ENCODE assay signal across 9 mouse cellular contexts in genomic region chr9:122805845-122806341, GRCm38 (mm10). TPM values are rescaled to one million over a fixed set of nuclear protein-coding genes. Genes with fewer than 3 reads are reported as not detected.
DNase-seq lines count a peak whose midpoint lies in the region; ATAC-seq and TF ChIP-seq lines count a peak whose summit lies in the region.
"Had no signal": no experiment of that assay in that cellular context is flagged by ENCODE, and none has a peak within 500 bp of the region (broad histone marks: within the 10 kb centered on the region; RNA-seq: fewer than 3 reads in every experiment).

No protein-coding gene starts in this region.

- peak overlapping the region; percentile 80 for H3K9ac ChIP-seq in heart, embryonic 15.5 days
- H3K9ac ChIP-seq in hindbrain, embryonic 16.5 days (ENCODE audit: low read depth, low read length): peak overlapping the region; percentile 95
- peak overlapping the region; percentile 74 for H3K9ac ChIP-seq in midbrain, embryonic 12.5 days (replicated peaks)

- H3K4me1 ChIP-seq in heart, embryonic 15.5 days (replicated peaks): peaks cover 20% of the 10 kb centered on the region
- no peaks in the 10 kb centered on the region for H3K4me1 ChIP-seq in bone marrow, adult 2 months (ENCODE audit: control insufficient read depth, insufficient read depth, low read length)
- no peaks in the 10 kb centered on the region; the same call in 1 of the 2 replicates for H3K4me1 ChIP-seq in hindbrain, embryonic 16.5 days (ENCODE audit: control insufficient read depth, insufficient read depth, low read depth, low read length)
- peaks cover 12% of the 10 kb centered on the region for H3K4me1 ChIP-seq in midbrain, embryonic 12.5 days

- DNase-seq in heart, adult 8-10 months (ENCODE audit: low spot score): no peak
- DNase-seq in yolk sac, embryonic 10.5 days (ENCODE audit: low spot score): no peak
- no peak for DNase-seq in retina, postnatal 1 day
- DNase-seq in adrenal gland, postnatal 10 days: no peak

- H3K9me3 ChIP-seq in heart, embryonic 15.5 days (replicated peaks): no peaks in the 10 kb centered on the region
- H3K9me3 ChIP-seq in hindbrain, embryonic 16.5 days (ENCODE audit: control insufficient read depth, low read length): no peaks in the 10 kb centered on the region
- H3K9me3 ChIP-seq in midbrain, embryonic 12.5 days: no peaks in the 10 kb centered on the region

- H3K4me3 ChIP-seq in heart, embryonic 15.5 days: peak overlapping the region; percentile 81
- peak overlapping the region; percentile 92 for H3K4me3 ChIP-seq in bone marrow, adult 2 months (replicated peaks; ENCODE audit: control insufficient read depth, low read depth, low read length)
- peak overlapping the region; percentile 84 for H3K4me3 ChIP-seq in hindbrain, embryonic 16.5 days (ENCODE audit: low read length)
- peak overlapping the region; percentile 70 for H3K4me3 ChIP-seq in midbrain, embryonic 12.5 days

- no peaks in the 10 kb centered on the region for H3K36me3 ChIP-seq in heart, embryonic 15.5 days
- H3K36me3 ChIP-seq in hindbrain, embryonic 16.5 days (ENCODE audit: control insufficient read depth, insufficient read depth, low read length): peaks cover 10% of the 10 kb centered on the region; the same call in 1 of the 2 replicates
- no peaks in the 10 kb centered on the region for H3K36me3 ChIP-seq in midbrain, embryonic 12.5 days

- TF ChIP-seq CTCF in bone marrow, adult 2 months (IDR thresholded peaks at IDR 0.05; ENCODE audit: control insufficient read depth, insufficient read depth, low read length): no peak

- H3K27ac ChIP-seq in heart, embryonic 15.5 days: peak overlapping the region; percentile 96
- H3K27ac ChIP-seq in bone marrow, adult 2 months (ENCODE audit: control insufficient read depth, insufficient read depth, low read depth, low read length, poor library complexity): peak overlapping the region; percentile 91
- H3K27ac ChIP-seq in hindbrain, embryonic 16.5 days (ENCODE audit: low read depth, low read length): peak overlapping the region; percentile 97
- H3K27ac ChIP-seq in midbrain, embryonic 12.5 days (replicated peaks): peak overlapping the region; percentile 84

- no peaks in the 10 kb centered on the region for H3K27me3 ChIP-seq in heart, embryonic 15.5 days
- no peaks in the 10 kb centered on the region for H3K27me3 ChIP-seq in hindbrain, embryonic 16.5 days (replicated peaks; ENCODE audit: control insufficient read depth, insufficient read depth, low read length)
- H3K27me3 ChIP-seq in midbrain, embryonic 12.5 days: 0 out of 2 replicates have a peak, but pooled peaks cover 6% of the 10 kb centered on the region

- WGBS in heart, embryonic 15.5 days: 7% methylated on average over 10 of the region's 10 CpGs
- 19% methylated on average over 10 of the region's 10 CpGs for WGBS in bone marrow, adult 2 months
- 17% methylated on average over 10 of the region's 10 CpGs for WGBS in hindbrain, embryonic 16.5 days
- 12% methylated on average over 10 of the region's 10 CpGs for WGBS in midbrain, embryonic 12.5 days

- no peak for ATAC-seq in heart, embryonic 15.5 days (replicated peaks; ENCODE audit: insufficient number of reproducible peaks, insufficient read depth, low FRiP score, low read depth)
- no peak for ATAC-seq in hindbrain, embryonic 16.5 days
- ATAC-seq in midbrain, embryonic 12.5 days (ENCODE audit: low FRiP score, low read depth): no peak

- H3K4me2 ChIP-seq in heart, embryonic 15.5 days: peak overlapping the region; percentile 93
- H3K4me2 ChIP-seq in hindbrain, embryonic 16.5 days (ENCODE audit: low read length): peak overlapping the region; percentile 84
- peak overlapping the region; percentile 89 for H3K4me2 ChIP-seq in midbrain, embryonic 12.5 days (replicated peaks)

- no peak for TF ChIP-seq POLR2A in bone marrow, adult 2 months (IDR thresholded peaks at IDR 0.05; ENCODE audit: borderline replicate concordance, control insufficient read depth, low read depth, low read length)

RNA-seq across cellular contexts. Expression of gene Tcaim, which starts 0.6 kb away (rescaled TPM):
- polyA plus RNA-seq in heart, embryonic 15.5 days (2015; fragmentation: Nextera tagmentation; extraction: Ambion mirVana): 5.3 and 6.1 TPM in 2 replicates
- total RNA-seq in heart, adult 8-10 months (2022): 10 to 100 TPM; 45.2 to 50.8 (median 46.9) TPM
- polyA plus RNA-seq in bone marrow, adult 2 months (2011; ENCODE audit: insufficient read depth, insufficient read length, low replicate concordance, missing spikeins): 1.5 and 2.6 TPM in 2 replicates
- 9.3 and 9.8 TPM in 2 replicates for polyA plus RNA-seq in hindbrain, embryonic 16.5 days (2015; fragmentation: Nextera tagmentation; extraction: Ambion mirVana)
- 7.4 and 7.7 TPM in 2 replicates for polyA plus RNA-seq in midbrain, embryonic 12.5 days (2016; fragmentation: Nextera tagmentation; extraction: Ambion mirVana)
- 10 to 100 TPM; 14.2 to 19.0 TPM for total RNA-seq in adrenal gland, postnatal 10 days (2021)

RNA-seq across cellular contexts. Expression of gene Gm35549, which starts 37.9 kb away (rescaled TPM):
- 0.29 and 0.42 TPM in 2 replicates for polyA plus RNA-seq in heart, embryonic 15.5 days (2015; fragmentation: Nextera tagmentation; extraction: Ambion mirVana)
- not detected for total RNA-seq in heart, adult 8-10 months (2022)
- polyA plus RNA-seq in bone marrow, adult 2 months (2011; ENCODE audit: insufficient read depth, insufficient read length, low replicate concordance, missing spikeins): not detected in 2 replicates
- 0.63 TPM in 1 of 2 replicates, not detected in the other for polyA plus RNA-seq in hindbrain, embryonic 16.5 days (2015; fragmentation: Nextera tagmentation; extraction: Ambion mirVana)
- polyA plus RNA-seq in midbrain, embryonic 12.5 days (2016; fragmentation: Nextera tagmentation; extraction: Ambion mirVana): 0.32 TPM in 1 of 2 replicates, not detected in the other
- total RNA-seq in adrenal gland, postnatal 10 days (2021): not detected
- polyA plus RNA-seq: gonadal fat pad, adult 2 months had no signal

RNA-seq across cellular contexts. Expression of gene Topaz1, which starts 58.7 kb away (rescaled TPM):
- polyA plus RNA-seq in heart, embryonic 15.5 days (2015; fragmentation: Nextera tagmentation; extraction: Ambion mirVana): 0.05 TPM in 1 of 2 replicates, not detected in the other
- total RNA-seq in heart, adult 8-10 months (2022): not detected
- not detected in 2 replicates for polyA plus RNA-seq in bone marrow, adult 2 months (2011; ENCODE audit: insufficient read depth, insufficient read length, low replicate concordance, missing spikeins)
- polyA plus RNA-seq in hindbrain, embryonic 16.5 days (2015; fragmentation: Nextera tagmentation; extraction: Ambion mirVana): not detected in 2 replicates
- polyA plus RNA-seq in midbrain, embryonic 12.5 days (2016; fragmentation: Nextera tagmentation; extraction: Ambion mirVana): not detected in 2 replicates
- not detected for total RNA-seq in adrenal gland, postnatal 10 days (2021)

RNA-seq across cellular contexts. Expression of gene Zfp445, which starts 59.9 kb away (rescaled TPM):
- 33.1 and 41.2 TPM in 2 replicates for polyA plus RNA-seq in heart, embryonic 15.5 days (2015; fragmentation: Nextera tagmentation; extraction: Ambion mirVana)
- 10 to 100 TPM; 66.2 to 94.7 (median 75.8) TPM for total RNA-seq in heart, adult 8-10 months (2022)
- 11.4 and 26.8 TPM in 2 replicates for polyA plus RNA-seq in bone marrow, adult 2 months (2011; ENCODE audit: insufficient read depth, insufficient read length, low replicate concordance, missing spikeins)
- 88.3 and 102 TPM in 2 replicates for polyA plus RNA-seq in hindbrain, embryonic 16.5 days (2015; fragmentation: Nextera tagmentation; extraction: Ambion mirVana)
- polyA plus RNA-seq in midbrain, embryonic 12.5 days (2016; fragmentation: Nextera tagmentation; extraction: Ambion mirVana): 124 and 134 TPM in 2 replicates
- 100 to 1,000 TPM in 1 of 2 experiments, 10 to 100 TPM in 1; 93.7 to 136 TPM for total RNA-seq in adrenal gland, postnatal 10 days (2021)
